Mouse (Mus musculus): ENCODE measurements around the gene Gimap1. TPM values are rescaled to one million over a fixed set of nuclear protein-coding genes. Genes with fewer than 3 reads are reported as not detected.
A peak's percentile ranks its signal among the peaks of the same experiment; 100 is the strongest.

Gene Gimap1
- total RNA-seq, 2 experiments from 2014 or later: 9.0 to 10.9 TPM

DNA sequence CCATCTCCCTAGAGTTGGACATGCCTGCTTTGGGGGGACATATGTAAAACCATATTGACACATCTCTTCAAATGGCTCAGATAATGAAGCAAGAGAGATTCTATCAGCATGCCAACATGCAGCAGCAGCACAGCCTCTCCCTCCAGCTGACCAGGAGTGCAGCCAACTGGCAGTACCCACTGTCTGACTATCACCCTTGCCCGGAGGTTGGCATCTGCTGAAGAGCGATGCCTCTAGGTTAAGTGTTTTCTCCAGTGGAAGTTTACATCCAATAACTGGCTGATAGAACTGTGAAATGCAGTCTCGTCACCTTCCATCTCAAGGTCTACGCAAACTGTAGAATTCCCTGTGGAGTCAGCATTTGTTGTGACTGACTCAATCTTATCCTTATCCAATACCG lies 1.2 kb upstream of the Gimap1 start:
- DNase-seq (ENCODE audit: low spot score in 2 of 2): no peak

DNA sequence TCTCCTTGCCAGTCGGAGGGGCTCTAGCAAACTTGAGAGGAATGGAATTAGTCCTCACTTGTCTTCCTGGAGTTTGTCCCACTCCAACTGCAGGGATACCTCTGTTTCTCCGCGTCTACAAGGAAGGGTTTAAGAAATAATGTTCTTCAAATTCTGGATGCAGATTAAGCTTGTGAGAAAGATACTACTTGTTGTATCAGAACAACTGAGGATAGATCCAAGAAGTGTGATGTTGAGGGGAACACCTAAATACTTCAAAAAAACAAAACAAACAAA lies 864 bp downstream of the Gimap1 start:
- no peak for DNase-seq (ENCODE audit: low spot score in 2 of 2)

DNA sequence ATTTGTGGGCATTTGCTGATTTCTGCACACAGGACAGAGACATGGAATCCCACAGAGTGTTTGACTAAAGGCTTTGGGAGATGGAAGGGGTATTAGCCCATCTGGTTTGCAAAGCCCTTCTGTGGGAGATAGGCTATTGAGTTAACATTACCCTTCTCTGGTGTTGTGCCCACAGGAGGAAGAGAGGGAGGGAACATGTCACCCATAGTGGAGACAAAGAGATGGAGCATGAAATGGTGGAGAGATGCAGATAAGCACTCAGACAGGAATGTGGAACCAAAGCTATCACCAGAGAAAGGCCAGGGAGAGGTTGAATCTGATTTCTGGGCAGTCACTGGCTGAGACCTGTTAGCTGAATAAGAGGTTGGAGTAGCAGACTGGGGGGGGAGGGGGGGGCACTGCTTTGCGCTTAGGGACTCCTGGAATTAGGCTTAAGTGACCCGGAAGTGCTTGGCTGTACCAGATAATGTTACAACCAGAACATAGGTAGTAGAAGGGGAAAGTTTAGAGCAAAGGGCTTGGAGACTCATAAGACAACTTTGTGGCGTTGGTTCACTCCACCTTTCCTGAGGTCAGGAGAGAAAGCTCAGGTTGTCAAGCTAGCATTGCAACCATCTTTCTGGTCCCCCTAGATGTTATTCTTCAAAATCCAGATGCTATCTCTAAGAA lies 1.8 kb downstream of the Gimap1 start:
- DNase-seq (ENCODE audit: low spot score in 2 of 2): no peak

DNA sequence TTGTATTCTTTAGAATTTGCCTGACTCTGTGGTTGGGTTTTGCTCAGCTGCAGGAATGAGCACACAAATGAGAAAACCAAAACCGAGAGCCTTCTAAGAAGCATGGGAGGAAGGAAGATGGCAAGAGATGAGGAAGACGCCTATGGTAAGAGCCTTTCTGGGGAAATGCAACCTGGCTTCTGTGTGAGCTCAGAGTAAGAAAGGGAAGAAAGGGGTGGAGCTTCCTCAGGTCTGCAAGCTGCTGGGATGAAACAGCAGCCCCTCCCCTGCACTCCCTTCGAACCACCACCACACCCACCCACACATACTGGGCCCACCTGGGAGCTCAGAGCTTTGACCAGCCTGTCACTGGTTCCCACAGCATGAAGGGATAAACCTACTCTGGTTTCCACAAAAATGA lies 2.4 kb downstream of the Gimap1 start:
- no peak for DNase-seq (ENCODE audit: low spot score in 2 of 2)

DNA sequence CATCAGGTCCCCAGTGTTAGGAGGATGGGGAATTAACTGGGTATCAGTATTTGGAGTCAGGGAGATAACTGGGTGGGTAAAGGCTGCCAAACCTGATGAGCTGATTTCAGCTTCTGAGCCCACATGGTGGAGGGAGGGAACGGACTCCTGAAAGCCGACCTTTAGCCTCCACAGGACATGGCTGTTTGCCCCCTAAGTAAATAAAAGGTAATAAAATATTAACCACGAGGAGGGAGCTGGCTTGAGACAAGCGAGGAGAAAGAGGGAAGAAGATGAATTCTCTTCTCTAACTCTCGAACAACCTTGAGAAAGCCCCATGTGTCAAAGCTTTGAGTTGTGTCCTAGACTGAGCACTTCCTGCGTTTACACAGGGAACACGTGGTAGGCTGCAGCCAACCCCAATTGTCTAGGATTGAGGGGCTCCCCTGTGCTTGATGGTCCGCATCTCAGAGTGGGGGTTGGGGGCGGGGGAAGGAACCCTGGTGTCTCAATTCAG lies 2.9 kb downstream of the Gimap1 start:
- DNase-seq (ENCODE audit: low spot score in 2 of 2): no peak

DNA sequence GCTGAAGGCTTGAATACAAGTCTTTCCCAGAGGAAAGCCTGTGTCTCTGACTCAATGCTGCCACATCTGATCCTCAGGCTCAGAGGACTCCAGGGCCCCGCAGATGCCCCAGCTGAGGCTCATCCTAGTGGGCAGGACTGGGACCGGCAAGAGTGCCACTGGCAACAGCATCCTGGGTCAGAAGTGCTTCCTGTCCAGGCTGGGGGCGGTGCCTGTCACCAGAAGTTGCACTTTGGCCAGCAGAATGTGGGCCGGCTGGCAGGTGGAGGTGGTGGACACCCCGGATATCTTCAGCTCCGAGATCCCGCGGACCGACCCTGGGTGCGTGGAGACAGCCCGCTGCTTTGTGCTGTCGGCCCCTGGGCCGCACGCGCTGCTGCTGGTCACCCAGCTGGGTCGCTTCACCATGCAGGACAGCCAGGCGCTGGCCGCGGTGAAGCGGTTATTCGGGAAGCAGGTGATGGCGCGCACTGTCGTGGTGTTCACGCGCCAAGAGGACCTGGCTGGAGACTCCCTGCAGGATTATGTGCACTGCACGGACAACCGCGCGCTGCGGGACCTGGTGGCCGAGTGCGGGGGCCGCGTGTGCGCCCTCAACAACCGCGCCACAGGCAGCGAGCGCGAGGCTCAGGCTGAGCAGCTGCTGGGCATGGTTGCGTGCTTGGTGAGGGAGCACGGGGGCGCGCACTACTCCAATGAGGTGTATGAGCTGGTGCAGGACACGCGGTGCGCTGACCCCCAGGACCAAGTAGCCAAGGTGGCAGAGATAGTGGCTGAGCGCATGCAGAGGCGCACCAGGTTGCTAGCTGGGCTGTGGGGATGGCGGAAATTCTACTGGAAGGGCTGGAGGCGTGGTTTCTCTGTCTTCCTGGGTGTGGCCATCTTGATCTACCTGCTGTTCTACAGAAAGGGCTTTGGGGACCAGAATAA lies 3.8 kb downstream of the Gimap1 start:
- DNase-seq (ENCODE audit: low spot score in 2 of 2): no peak

DNA sequence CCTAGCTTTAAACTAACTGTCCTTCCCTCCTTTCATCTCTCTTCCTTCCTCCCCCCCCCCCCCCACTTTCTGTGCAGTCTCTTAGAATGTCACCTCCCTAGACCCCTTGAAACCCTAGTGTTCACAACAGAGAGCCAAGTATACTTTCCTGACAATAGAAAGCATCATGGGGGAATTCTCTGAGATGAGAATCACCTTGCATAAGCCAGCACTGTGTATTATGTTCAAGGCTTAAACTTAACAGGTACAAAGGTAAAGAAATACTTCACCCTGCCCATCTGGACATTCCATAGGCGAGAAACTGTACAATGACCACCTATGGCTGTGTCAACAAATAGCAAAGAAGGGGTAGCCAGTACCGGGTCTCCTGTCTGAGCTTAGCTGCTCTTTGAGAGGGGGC lies 6.6 kb downstream of the Gimap1 start:
- DNase-seq (ENCODE audit: low spot score in 2 of 2): no peak

DNA sequence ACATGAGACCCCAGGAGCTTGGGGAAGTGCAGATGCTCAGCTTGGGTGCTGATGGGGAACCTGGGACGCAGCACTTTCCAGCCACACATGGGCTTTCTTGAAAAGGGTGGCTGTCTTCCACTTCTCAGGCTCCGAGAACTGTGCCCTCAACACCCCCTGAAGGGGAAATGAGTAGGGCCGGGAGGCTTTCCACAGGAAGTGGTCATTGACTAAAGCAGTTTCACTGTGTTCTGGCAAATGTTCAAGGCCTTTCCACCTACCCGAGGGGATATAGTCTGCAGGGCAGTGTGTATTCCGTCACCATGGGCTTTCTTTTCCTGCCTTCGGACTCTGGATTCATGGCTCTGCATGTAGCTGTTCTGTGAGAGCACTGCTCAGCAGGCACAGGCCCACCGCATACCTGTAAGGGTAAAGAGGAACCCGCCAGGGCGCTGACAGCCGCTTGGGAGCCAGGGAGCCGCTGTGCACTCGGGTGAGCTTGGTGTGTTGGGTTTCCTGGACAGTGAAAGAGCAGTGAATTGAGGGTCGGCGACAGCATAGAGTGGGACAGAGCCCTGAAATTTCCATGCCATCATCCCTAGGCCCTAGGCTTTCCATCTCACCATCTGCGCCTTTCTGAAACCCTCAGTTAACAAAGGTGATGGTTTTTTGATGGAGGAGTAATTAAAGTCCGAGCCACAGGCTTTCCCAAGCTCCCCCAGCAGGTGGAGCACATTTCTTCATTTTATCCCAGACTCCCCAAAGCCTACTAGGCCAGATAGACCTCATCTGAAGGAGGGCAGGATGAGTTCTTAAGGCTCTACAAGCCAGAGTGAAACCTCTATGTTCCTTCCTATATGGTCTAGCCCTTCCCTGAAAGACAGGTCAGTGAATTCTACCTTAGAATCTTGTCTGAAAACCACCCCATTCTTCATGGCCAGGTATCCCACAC lies 7.4 kb downstream of the Gimap1 start, which contains the start of gene Gimap5:
Gene Gimap5 (plus strand): TSS at position 239 of the 931 bp plus-strand sequence.
- DNase-seq (ENCODE audit: low spot score in 2 of 2): no peak

DNA sequence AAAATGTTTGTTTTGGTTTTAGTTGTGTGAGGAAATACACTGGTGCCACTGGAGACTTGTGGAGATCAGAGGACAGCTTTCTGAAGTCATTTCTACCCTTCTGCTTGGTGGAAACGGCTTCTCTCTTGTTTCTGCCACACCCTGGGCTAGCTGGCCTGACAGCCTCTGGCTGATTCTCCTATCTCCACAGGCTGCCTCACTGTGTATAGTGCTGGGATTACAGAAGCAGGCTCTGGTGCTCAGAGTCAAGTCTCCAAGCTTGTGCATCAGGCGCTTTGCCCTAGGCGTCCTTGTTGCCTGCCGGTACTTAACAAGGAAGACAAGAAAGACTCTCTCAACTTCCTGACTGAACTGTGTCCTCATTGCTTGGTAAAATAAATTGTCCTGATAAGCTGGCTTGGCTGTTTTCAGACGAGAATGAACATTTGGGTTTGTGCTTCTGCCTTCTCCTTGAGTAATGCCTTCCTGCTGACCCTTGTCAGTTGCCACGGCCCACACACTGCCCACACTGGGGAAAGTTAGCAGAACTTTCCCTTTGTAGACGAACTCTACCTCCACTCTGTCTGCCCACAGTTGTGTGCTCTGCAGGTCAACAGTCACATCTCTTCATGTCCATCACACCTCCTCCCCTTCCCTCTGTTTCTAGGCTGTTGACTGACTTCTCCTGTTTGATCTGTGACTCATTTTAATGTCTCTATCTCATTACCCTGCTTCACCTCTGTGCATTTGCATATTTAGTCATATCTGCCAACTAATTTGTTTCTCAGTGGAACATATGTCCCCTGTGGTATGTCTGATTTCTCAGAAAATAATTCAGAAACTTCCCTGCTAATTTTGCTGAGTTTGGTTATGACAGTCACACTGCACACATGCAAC lies 8.5 kb downstream of the Gimap1 start:
- DNase-seq (ENCODE audit: low spot score in 2 of 2): no peak

DNA sequence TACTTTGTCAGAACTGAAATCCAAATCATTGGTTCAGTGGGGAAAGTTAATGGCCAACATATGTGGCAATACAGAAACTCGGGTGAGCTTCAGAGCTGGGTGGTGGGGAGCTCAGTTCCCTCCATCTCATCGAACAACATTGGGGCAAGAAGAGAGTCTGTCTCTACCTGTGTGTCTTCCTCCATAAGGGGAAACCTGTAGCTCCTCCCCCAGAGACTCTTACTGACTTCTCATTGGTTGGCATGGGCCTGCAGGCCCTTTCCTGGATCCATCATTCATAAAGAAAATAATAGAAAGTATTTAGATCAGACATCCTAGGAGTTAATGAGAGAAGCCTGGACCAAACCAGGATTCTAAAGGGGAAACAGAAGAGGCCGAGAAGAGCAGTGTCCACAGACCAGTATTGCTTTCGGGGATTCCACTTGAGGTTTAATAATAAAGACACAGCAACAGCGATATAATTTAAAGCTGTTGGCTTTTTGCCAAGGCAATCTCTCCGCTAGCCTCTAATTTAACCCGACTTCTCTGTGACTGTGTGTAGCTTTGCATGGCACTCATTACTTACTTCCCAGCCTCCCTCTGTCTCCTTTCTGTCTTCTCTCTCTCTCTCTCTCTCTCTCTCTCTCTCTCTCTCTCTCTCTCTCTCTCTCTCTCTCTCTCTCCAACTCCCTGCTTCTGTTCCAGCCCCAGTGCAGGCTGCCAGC lies 24.9 kb downstream of the Gimap1 start:
- DNase-seq (ENCODE audit: low spot score in 2 of 2): no peak

DNA sequence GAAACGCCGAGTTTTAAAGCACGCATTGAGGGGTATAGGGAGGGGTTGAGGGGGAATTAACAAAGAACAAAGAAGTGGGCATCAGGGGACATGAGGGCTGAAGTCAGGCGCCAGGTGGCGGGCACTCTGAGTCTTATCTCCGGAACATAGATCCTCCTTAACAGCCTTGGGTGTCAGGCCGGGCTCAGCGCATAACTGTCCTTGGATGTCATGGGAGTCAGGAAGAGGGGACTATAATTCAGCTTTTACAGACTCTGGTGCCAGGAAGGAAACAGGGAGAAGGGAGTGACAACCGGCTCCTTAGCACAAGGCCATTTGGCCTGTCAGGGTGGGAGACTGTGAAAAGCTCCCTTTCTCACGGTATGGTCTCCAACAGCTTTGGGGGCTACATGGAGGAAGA lies 25.6 kb downstream of the Gimap1 start:
- DNase-seq (ENCODE audit: low spot score in 2 of 2): no peak

DNA sequence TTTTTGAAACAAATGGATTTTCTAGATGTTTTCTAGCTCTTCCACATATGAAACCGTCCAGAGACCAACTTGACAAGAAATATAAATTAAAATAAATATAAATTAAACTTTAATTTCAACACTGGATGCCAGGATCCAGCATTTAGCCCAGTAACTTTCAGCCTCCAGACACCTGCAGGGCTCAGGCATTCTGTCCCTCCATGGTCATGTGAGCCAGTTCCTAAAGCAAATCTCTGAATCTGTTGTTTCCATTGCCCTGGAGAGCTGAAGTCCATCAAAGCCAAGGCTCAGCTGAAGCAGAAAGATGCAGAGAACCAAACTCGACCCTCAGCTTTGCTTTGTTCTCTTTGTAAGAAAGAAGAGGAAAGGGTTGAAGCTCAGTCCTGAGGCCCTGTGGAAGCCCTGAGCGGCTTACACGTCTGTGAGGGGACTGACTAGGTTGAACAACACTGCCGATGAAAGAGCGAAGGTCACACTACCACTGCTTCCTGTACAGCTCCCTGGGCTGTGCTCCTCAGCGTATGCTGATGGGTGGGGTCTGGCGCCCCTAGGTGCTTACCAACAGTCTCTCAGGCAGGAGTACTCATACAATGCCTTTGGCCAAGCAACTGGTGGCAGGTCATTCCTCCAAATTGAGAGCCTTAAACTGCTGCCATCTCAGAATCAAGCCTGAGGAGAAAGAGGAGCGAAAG lies 29.5 kb downstream of the Gimap1 start:
- no peak for DNase-seq (ENCODE audit: low spot score in 2 of 2)

DNA sequence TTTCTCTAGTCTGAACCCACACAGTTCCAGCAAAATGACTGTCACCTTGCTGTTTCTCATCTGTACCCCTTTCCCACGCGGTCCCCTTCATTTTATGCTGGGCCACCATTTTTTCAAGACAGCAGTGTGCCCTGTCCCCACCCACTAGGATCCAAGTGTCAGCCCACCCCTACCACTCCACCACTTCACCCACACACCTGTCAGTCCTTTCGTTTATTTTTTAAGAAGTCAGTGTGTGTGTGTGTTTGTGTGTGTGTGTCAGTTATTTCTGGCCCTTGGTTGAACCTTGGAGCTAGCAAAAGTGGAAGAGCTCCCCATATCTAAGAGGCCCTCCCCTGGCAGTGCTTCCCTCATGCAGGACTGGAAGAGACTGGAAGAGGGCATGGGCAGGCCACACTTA lies 30.1 kb downstream of the Gimap1 start:
- DNase-seq (ENCODE audit: low spot score in 2 of 2): no peak

DNA sequence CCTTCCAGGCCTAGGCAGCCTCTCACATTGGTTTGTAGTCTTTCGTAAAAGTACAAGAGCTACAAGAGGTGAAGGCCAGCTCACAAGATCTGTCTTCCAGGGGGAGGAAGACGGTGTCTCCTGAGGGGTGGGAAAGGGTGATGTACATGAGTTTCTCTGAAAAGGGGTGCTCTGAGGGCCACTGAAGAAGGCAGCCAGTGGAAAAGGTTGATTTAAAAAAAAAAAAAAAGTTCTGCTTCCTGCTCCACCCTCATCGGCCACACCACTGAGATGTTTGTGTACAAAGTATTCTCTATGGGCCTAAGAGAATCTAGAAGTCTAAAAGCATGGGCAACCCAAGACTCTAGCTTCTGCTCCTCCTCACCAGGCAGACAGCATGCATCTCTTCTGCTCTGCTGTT lies 31.8 kb downstream of the Gimap1 start, which contains the start of gene Gimap3:
Gene Gimap3 (minus strand): TSS at position 156 of the 400 bp plus-strand sequence.
- no peak for DNase-seq (ENCODE audit: low spot score in 2 of 2)

DNA sequence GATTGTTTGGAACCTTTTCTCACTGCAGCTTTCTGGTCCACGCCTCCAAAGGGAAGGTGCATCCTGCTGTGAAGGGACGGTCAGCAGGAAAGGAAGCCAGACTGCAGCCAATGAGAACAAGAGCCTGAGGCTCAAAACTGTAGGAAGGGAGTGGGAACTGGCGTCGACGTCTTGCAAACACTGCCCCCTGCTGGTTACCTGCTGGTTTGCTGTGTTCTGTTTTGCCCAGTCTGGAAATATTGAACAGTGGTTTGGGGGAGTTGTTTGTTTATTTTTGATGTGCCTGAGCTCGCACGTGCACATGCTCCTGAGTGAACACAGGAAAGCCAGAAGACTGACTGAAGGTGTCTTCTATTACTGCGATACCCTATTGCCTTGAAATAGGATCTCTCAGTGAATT lies 33.2 kb downstream of the Gimap1 start:
- peak; percentile 56 to 77 for DNase-seq (ENCODE audit: low spot score in 2 of 2)

DNA sequence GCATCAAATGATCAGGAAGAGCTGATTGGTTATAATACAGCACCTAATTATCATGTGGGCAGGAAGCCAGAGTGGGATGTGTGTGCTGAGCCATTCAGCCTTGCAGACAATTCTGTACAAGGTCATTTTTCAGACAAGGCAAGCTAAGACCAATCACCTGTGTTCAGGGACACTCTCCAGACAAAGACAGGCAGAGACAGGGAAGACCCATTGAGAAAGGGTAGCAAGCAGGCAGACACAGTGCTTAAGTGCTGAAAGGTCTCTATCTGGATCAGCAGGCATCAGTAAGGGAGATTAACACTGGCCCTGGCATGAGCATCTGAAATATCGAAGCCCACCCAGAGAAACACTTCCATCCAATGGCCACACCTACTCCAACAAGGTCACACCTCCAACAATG lies 45.6 kb downstream of the Gimap1 start:
- DNase-seq (ENCODE audit: low spot score in 2 of 2): no peak

DNA sequence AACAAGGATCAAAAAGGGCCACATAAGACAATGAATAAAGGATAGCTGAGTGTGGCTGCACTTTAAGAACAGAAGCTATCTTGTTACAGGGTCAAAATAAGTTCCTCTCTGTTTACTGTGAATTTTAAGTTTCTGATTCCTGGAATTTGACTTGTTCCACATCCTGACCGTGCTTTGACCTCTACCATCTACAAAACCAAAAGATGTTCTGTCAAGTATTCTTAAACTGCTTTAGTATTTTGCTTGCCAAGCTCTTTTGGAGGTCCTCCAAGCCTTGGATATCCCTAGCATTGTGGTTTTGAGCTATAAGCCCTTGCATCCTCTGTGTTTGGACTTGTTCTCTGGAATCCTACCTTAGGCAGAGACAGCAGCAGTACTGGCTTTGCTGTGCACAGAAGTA lies 46.3 kb downstream of the Gimap1 start:
- peak in 1 of 2 experiments; percentile 45 for DNase-seq (ENCODE audit: low spot score in 2 of 2)

DNA sequence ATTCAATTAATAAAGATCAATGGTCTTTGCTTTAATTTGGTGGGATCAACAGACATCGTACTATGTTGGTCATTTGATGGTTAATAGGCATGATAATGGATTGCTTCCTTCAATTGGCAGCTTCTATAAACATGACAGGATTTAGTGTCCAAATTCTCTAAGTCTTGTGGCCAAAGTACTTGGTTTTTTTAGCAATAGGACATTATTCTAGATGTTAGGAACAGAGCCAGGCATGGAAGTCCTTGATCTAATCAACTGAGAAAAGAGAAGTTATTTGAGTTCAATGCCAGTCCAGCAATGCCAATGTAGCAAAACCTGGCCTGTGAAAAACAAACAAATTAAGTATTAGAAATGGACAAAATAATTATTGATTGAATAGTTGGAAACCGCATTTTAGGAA lies 46.7 kb downstream of the Gimap1 start:
- no peak for DNase-seq (ENCODE audit: low spot score in 2 of 2)

DNA sequence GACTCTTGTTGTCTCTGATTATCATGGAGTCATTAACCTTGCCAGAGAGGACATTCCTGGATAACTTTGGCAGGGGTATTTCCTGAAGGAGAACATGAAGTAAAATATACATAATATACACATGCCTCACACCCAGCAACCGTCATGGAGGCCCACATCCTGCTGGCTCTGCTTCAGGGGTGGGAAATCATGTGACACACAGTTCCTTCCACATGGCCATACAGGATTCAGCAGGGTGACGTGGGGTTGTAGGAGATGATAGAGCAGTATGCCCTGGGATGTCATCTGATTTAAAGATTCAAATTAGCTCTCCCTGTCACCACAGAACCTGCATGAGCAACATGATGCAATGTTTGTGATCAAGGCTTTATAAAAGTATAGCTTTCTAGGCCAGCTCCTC lies 49.0 kb downstream of the Gimap1 start:
- DNase-seq (ENCODE audit: low spot score in 2 of 2): no peak
